In genomic region chr4:75969961-75970360, GRCm38 (mm10) we compare ENCODE assay signal across 17 mouse cellular contexts.
DNase-seq lines count a peak whose midpoint lies in the region; ATAC-seq lines count a peak whose summit lies in the region.
"Had no signal": no experiment of that assay in that cellular context is flagged by ENCODE, and none has a peak within 500 bp of the region (broad histone marks: within the 10 kb centered on the region; RNA-seq: fewer than 3 reads in every experiment).

No protein-coding gene starts in this region.

- ATAC-seq in frontal cortex, adult (ENCODE audit: low TSS enrichment), result peak; percentile 64
- ATAC-seq: activated CD4-positive, CD25-positive, alpha-beta regulatory T cell, adult 4 months; CD4-positive, CD25-positive, alpha-beta regulatory T cell, adult 4 months; Patski had no signal

- no peak for DNase-seq in frontal cortex, postnatal 25 days (ENCODE audit: low spot score in 2 of 2)
- peak; percentile 14 for DNase-seq in left cerebral cortex, adult 11 months (ENCODE audit: low spot score)
- DNase-seq in left cerebral cortex, postnatal 36 days (ENCODE audit: low spot score in 2 of 2), result no peak
- DNase-seq: adrenal gland, adult 2 months; adrenal gland, adult 8-10 months; adrenal gland, postnatal 10 days; adrenal gland, postnatal 14 days; adrenal gland, postnatal 25 days; adrenal gland, postnatal 36 days; B cell, adult 2 months; cerebellum, adult 11 months; cerebellum, adult 11-12 months; cerebellum, adult 18-20 months had no signal

- intact Hi-C loops in left cerebral cortex, postnatal 36 days (cut with DNase I), result no loop called here
